Mouse (Mus musculus): ENCODE measurements around the gene Pdcd2l.

- TF ChIP-seq CTCF (IDR thresholded peaks at IDR 0.05; ENCODE audit: borderline replicate concordance, control insufficient read depth, extremely low read depth, insufficient read depth, low read length, poor library complexity) (no peak), POLR2A (IDR thresholded peaks at IDR 0.05; ENCODE audit: control insufficient read depth, extremely low read depth, insufficient read depth, low read length, poor library complexity) (no peak)
Measured at GRCm38 (mm10) chr7:34238086-34238485, 41.6 kb upstream of the Pdcd2l start.
